Mouse (Mus musculus): ENCODE results near the gene Serpina1b. TPM values are rescaled to one million over a fixed set of nuclear protein-coding genes. Genes with fewer than 3 reads are reported as not detected.
"Not testable (repeated sequence)": the region's sequence is repeated elsewhere in the genome, so short reads cannot be mapped to it uniquely, and the experiment has no call there.

Gene Serpina1b
- polyA plus RNA-seq, 1 experiment from 2014 or later, result 7.3 TPM

DNA sequence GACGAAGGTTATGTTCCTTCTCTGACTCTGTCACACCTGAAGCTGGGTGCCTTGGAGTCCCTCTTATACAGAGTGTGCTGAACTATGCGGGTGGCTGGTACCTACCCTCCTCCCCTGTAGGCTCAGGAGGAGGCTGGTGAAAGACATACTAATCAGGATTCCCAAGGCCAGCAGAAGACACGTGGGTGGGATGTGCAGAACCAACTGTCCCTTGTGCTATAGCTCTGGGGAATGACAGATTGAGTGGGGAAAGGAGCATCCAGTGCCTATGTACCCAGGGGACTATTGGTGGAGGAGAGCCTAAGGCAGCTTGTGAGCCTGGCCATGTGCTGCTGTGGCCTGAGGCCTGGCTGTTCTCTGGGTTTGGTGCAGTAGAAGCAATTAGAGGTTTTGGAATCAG is 144.1 kb downstream of the Serpina1b start:
- no peak overlapping the region for H3K27ac ChIP-seq (ENCODE audit: low read depth, low read length)

DNA sequence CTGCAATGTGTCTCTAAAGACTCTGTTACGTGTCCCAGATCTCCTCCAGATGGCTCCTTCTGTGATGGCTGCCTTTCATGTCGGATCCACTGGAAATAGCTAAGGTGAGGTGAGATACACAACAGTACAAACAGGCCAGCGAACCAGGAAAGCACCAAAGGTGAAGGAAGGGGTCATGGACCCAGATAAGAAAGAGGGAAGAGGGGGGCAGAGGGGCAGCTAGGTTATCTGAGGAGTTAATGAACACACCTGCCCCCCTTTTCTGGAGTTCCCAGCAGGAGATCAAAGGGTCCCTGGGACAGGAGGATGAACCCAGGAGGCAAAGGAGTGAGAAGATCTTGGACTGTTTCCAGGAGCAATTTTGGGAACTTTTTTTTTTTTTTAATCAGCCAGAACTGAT is 144.8 kb downstream of the Serpina1b start:
- Histone ChIP-seq H3K4me3 (ENCODE audit: low read depth, low read length) (no peak overlapping the region), H3K27ac (ENCODE audit: low read depth, low read length) (no peak overlapping the region), H3K27me3 (ENCODE audit: control insufficient read depth, insufficient read depth, low read length) (no peaks in the 10 kb centered on the region; the same call in 1 of the 2 replicates), H3K9me3 (replicated peaks; ENCODE audit: control insufficient read depth, low read length) (no peaks in the 10 kb centered on the region), H3K9ac (ENCODE audit: low read depth, low read length) (no peak overlapping the region), H3K4me1 (ENCODE audit: control insufficient read depth, insufficient read depth, low read length) (0 out of 2 replicates have a peak, but pooled peaks cover 4% of the 10 kb centered on the region), H3K36me3 (ENCODE audit: control insufficient read depth, insufficient read depth, low read length) (no peaks in the 10 kb centered on the region), H3K4me2 (no peak overlapping the region)
- no peak for ATAC-seq (replicated peaks; ENCODE audit: insufficient number of reproducible peaks, low FRiP score, low TSS enrichment)
- 45% methylated on average over 3 of the region's 3 CpGs for WGBS (ENCODE audit: insufficient replicate concordance)

More for the DNA sequence above, 144.1 kb downstream of the Serpina1b start:
- no peak overlapping the region for H3K9ac ChIP-seq (ENCODE audit: low read depth, low read length)
- H3K4me1 ChIP-seq (ENCODE audit: control insufficient read depth, insufficient read depth, low read length), result 0 out of 2 replicates have a peak, but pooled peaks cover 4% of the 10 kb centered on the region
- H3K27me3 ChIP-seq (ENCODE audit: control insufficient read depth, insufficient read depth, low read length), result no peaks in the 10 kb centered on the region; the same call in 1 of the 2 replicates
- no peak overlapping the region for H3K4me3 ChIP-seq (ENCODE audit: low read depth, low read length)
- WGBS (ENCODE audit: insufficient replicate concordance), result 61% methylated on average over 3 of the region's 3 CpGs
- no peak for ATAC-seq (replicated peaks; ENCODE audit: insufficient number of reproducible peaks, low FRiP score, low TSS enrichment)
- H3K36me3 ChIP-seq (ENCODE audit: control insufficient read depth, insufficient read depth, low read length), result no peaks in the 10 kb centered on the region
- H3K9me3 ChIP-seq (replicated peaks; ENCODE audit: control insufficient read depth, low read length), result no peaks in the 10 kb centered on the region
- H3K4me2 ChIP-seq, result no peak overlapping the region

DNA sequence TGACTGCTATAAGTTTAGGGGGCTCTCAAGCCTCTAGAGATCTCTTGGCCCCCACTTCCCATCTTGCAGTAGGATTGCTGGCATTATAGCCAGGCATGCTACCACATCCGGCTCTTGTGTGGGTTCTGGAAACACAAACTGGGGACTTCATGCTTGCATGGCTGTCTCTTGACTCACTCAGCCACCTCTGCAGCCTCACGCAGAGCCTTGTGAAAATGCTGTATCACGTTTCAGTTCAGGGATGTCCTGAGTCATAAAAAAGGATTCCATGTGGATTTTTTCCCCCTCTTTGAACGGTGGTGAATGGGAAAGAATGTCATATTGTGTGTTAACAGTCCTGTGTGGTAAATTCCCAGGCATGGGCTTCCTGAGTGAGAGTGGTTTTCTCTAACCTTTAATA is 146.4 kb downstream of the Serpina1b start:
- no peak overlapping the region for H3K4me2 ChIP-seq
- WGBS (ENCODE audit: insufficient replicate concordance), result 51% methylated on average over 4 of the region's 4 CpGs

DNA sequence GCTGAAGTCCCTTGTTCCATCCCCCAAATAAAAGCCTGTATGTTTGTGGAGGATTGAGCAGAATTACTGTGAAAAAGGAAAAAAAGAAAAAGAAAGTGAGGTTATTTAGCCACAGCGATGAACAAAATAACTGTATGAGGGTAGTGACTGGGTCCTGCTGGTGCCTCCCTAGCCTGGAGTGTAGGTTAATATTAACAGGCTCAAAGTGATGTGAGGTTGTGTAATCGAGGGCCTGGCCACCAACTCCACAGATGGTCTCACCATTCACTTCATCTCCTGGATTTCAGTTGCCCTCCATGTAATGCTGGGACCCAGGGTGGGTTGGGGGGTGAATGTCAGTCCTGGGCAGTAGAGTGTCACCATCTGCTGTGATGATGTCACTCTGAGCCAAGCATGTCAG is 148.4 kb downstream of the Serpina1b start:
- H3K9ac ChIP-seq (ENCODE audit: low read depth, low read length), result no peak overlapping the region
- H3K27ac ChIP-seq (ENCODE audit: low read depth, low read length), result no peak overlapping the region
- no peaks in the 10 kb centered on the region for H3K36me3 ChIP-seq (ENCODE audit: control insufficient read depth, insufficient read depth, low read length)
- H3K4me3 ChIP-seq (ENCODE audit: low read depth, low read length), result no peak overlapping the region
- no peaks in the 10 kb centered on the region for H3K9me3 ChIP-seq (replicated peaks; ENCODE audit: control insufficient read depth, low read length)
- H3K4me2 ChIP-seq, result no peak overlapping the region
- ATAC-seq (replicated peaks; ENCODE audit: insufficient number of reproducible peaks, low FRiP score, low TSS enrichment), result no peak
- WGBS (ENCODE audit: insufficient replicate concordance), result 69% methylated on average over 2 of the region's 2 CpGs
- H3K27me3 ChIP-seq (ENCODE audit: control insufficient read depth, insufficient read depth, low read length), result no peaks in the 10 kb centered on the region; the same call in 1 of the 2 replicates
- H3K4me1 ChIP-seq (ENCODE audit: control insufficient read depth, insufficient read depth, low read length), result no peaks in the 10 kb centered on the region

More for the DNA sequence above, 146.4 kb downstream of the Serpina1b start:
- Histone ChIP-seq H3K4me1 (ENCODE audit: control insufficient read depth, insufficient read depth, low read length) (0 out of 2 replicates have a peak, but pooled peaks cover 4% of the 10 kb centered on the region), H3K36me3 (ENCODE audit: control insufficient read depth, insufficient read depth, low read length) (no peaks in the 10 kb centered on the region), H3K27ac (ENCODE audit: low read depth, low read length) (no peak overlapping the region), H3K27me3 (ENCODE audit: control insufficient read depth, insufficient read depth, low read length) (no peaks in the 10 kb centered on the region; the same call in 1 of the 2 replicates), H3K4me3 (ENCODE audit: low read depth, low read length) (no peak overlapping the region), H3K9ac (ENCODE audit: low read depth, low read length) (no peak overlapping the region), H3K9me3 (replicated peaks; ENCODE audit: control insufficient read depth, low read length) (no peaks in the 10 kb centered on the region)
- no peak for ATAC-seq (replicated peaks; ENCODE audit: insufficient number of reproducible peaks, low FRiP score, low TSS enrichment)

DNA sequence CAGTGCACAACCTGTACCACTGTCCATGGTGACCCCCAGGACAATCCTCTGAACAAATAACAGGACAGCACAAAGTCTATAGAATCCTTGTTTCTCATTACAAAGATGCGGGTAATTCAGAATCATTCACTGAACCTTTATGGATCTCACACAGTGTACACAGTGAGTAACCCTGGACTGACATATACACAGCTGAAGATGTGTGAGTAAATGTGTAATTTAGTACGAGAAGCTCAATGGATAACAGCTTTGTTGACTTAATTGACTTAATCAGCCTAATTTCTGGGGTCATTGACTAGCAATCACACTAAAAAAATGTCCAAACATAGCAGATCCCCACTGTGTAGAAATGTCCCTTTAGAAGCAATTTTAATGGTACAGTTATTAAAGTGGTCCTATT is 149.0 kb downstream of the Serpina1b start:
- Histone ChIP-seq H3K9ac (ENCODE audit: low read depth, low read length) (no peak overlapping the region), H3K4me3 (ENCODE audit: low read depth, low read length) (no peak overlapping the region), H3K4me2 (no peak overlapping the region), H3K27me3 (ENCODE audit: control insufficient read depth, insufficient read depth, low read length) (no peaks in the 10 kb centered on the region; the same call in 1 of the 2 replicates), H3K4me1 (ENCODE audit: control insufficient read depth, insufficient read depth, low read length) (no peaks in the 10 kb centered on the region), H3K36me3 (ENCODE audit: control insufficient read depth, insufficient read depth, low read length) (no peaks in the 10 kb centered on the region), H3K27ac (ENCODE audit: low read depth, low read length) (no peak overlapping the region), H3K9me3 (replicated peaks; ENCODE audit: control insufficient read depth, low read length) (no peaks in the 10 kb centered on the region)
- WGBS (ENCODE audit: insufficient replicate concordance), result 82% methylated on average over 2 of the region's 2 CpGs
- ATAC-seq (replicated peaks; ENCODE audit: insufficient number of reproducible peaks, low FRiP score, low TSS enrichment), result no peak

DNA sequence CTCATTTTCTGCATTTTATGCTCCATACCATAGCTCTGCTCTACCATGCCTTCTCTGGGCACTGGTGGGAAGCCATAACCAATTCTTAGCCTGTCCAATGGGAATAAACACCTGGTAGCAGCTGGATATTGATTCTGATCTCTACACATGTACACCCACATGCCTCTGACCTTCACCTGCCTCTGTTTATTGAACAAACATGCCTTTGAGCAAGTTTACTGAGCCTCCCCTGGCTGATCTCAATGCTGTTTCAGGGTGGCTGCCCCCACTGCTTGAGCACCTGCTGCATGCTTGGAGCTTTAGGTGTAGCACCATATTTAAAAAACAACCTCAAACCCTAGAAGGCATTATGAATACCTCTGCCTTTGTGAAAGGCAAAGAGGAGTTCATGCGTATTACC is 150.3 kb downstream of the Serpina1b start:
- H3K4me1 ChIP-seq (ENCODE audit: control insufficient read depth, insufficient read depth, low read length); H3K36me3 ChIP-seq (ENCODE audit: control insufficient read depth, insufficient read depth, low read length): not testable (repeated sequence)
- WGBS (ENCODE audit: insufficient replicate concordance), result 88% methylated on average over 1 of the region's 1 CpGs

More for the DNA sequence above, 150.3 kb downstream of the Serpina1b start:
- not testable (repeated sequence) for ATAC-seq (replicated peaks; ENCODE audit: insufficient number of reproducible peaks, low FRiP score, low TSS enrichment); H3K9ac ChIP-seq (ENCODE audit: low read depth, low read length); H3K27me3 ChIP-seq (ENCODE audit: control insufficient read depth, insufficient read depth, low read length); H3K4me2 ChIP-seq; H3K9me3 ChIP-seq (replicated peaks; ENCODE audit: control insufficient read depth, low read length); H3K27ac ChIP-seq (ENCODE audit: low read depth, low read length); H3K4me3 ChIP-seq (ENCODE audit: low read depth, low read length)

Other genes starting within 250 kb of the Serpina1b start
- 0.21 TPM in 1 of 2 replicates, not detected in the other for gene Serpina10, start 198.9 kb downstream of the Serpina1b start, polyA plus RNA-seq (2014; fragmentation: Nextera tagmentation; extraction: Ambion mirVana)
- 3.3 and 18.3 TPM in 2 replicates for gene Serpina6, start 173.2 kb downstream of the Serpina1b start, polyA plus RNA-seq (2014; fragmentation: Nextera tagmentation; extraction: Ambion mirVana)
- not detected in 2 replicates for gene Serpina16, start 154.2 kb downstream of the Serpina1b start, polyA plus RNA-seq (2014; fragmentation: Nextera tagmentation; extraction: Ambion mirVana)
- gene Serpina1f, start 134.8 kb downstream of the Serpina1b start, polyA plus RNA-seq (2014; fragmentation: Nextera tagmentation; extraction: Ambion mirVana), result not detected in 2 replicates
- gene Serpina1d, start 56.8 kb downstream of the Serpina1b start, polyA plus RNA-seq (2014; fragmentation: Nextera tagmentation; extraction: Ambion mirVana), result 0.80 TPM in 1 of 2 replicates, not detected in the other
- gene Serpina1a, start 33.2 kb upstream of the Serpina1b start, polyA plus RNA-seq (2014; fragmentation: Nextera tagmentation; extraction: Ambion mirVana), result 1.6 and 4.5 TPM in 2 replicates
- gene Serpina1c, start 74.5 kb upstream of the Serpina1b start, polyA plus RNA-seq (2014; fragmentation: Nextera tagmentation; extraction: Ambion mirVana), result 0.23 and 0.87 TPM in 2 replicates
- gene Serpina1e, start 128.6 kb upstream of the Serpina1b start, polyA plus RNA-seq (2014; fragmentation: Nextera tagmentation; extraction: Ambion mirVana), result 0.42 TPM in 1 of 2 replicates, not detected in the other
- 0.16 TPM in 1 of 2 replicates, not detected in the other for gene Serpina11, start 159.6 kb upstream of the Serpina1b start, polyA plus RNA-seq (2014; fragmentation: Nextera tagmentation; extraction: Ambion mirVana)
- 0.04 and 0.21 TPM in 2 replicates for gene Serpina9, start 183.4 kb upstream of the Serpina1b start, polyA plus RNA-seq (2014; fragmentation: Nextera tagmentation; extraction: Ambion mirVana)
- gene Serpina12, start 214.1 kb upstream of the Serpina1b start, polyA plus RNA-seq (2014; fragmentation: Nextera tagmentation; extraction: Ambion mirVana), result 0.10 TPM in 1 of 2 replicates, not detected in the other